Mouse (Mus musculus) ES-Bruce4 (cell line): ENCODE measurements at regions not wholly inside any gene's neighbourhood (a gene's known extent, or its start where the extent isn't known, plus 50 kb on each side); places are given as distances from the start of the nearest gene placed in this dataset.

ENCODE experiments used
- CTCF ChIP-seq: IDR thresholded peaks from one replicate; pipeline ENCODE4 v1.8.1; 2011; ENCODE audit warnings: low read depth, low read length
- POLR2A ChIP-seq: IDR thresholded peaks from one replicate; pipeline ENCODE4 v1.8.1; 2011; ENCODE audit warnings: low read length; ENCODE audit not compliant: insufficient read depth

DNA sequence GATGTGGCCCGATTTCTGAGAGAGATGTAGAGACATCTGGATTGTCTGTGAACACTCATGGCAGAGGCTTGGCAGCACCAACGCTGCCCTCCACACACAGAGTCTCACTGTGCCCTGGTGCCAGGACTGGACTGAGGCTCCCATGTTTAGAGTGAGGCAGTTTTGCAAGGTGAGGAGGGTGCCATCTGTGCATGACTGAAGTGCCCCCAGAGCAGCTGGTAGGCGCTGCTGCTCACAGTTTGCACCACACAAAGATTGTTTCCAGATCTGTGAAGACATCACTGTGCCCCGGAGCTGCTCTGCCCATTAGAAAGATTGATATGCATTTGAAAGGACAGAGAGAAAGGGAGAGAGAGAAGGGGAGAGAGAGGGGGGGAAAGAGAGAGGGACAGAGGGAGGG, 510.6 kb upstream of the Zdhhc25 start:
- no peak for TF ChIP-seq CTCF
- no peak for TF ChIP-seq POLR2A
